Mouse (Mus musculus) retina, adult 2 months (tissue): ENCODE data around the gene Ednrb.

ENCODE experiments used
- DNase-seq: peaks from one replicate; pipeline ENCODE4 v3.0.0-alpha.2; 2012; ENCODE audit warnings: low read depth, low spot score

Gene Ednrb

GRCm38 (mm10) chr14:103767488-103767887 lies 76.7 kb downstream of the Ednrb start:
- DNase-seq = no peak
